Mouse (Mus musculus) ES-E14 (cell line): ENCODE results near the gene Dclre1c.

ENCODE experiments used
- CHD2 ChIP-seq: IDR thresholded peaks from 2 replicates; pipeline ENCODE4 v1.6.1; 2014; ENCODE audit warnings: mild to moderate bottlenecking, low read depth, low read length, inconsistent platforms
- HCFC1 ChIP-seq: IDR thresholded peaks from 2 replicates; pipeline ENCODE4 v1.6.1; 2012; ENCODE audit warnings: low read length, inconsistent platforms, borderline replicate concordance; ENCODE audit not compliant: insufficient read depth
- MAFK ChIP-seq: IDR thresholded peaks from 2 replicates; pipeline ENCODE4 v1.6.1; 2014; ENCODE audit warnings: mild to moderate bottlenecking, low read depth, low read length, inconsistent platforms; ENCODE audit not compliant: insufficient read depth

DNA sequence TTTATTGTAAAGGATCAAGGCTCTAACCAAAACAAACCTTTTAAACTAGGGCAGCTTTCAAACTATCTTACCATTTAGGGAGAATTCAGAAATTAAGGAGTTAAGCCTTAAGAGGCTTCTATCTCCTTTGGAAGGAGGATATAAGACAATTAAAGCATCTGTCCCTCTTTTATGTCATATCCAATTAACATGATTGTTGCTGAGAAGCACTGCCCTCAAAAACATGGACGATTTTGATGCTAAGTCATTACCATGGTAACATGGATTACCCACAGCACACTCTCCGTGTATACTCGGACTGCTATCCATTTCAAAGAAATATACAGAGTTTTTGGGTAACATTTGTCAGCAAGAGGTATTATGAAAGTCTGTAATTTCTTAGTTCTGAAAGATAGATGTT lies 65.9 kb downstream of the Dclre1c start:
- no peak for TF ChIP-seq HCFC1
- no peak for TF ChIP-seq CHD2
- TF ChIP-seq MAFK: no peak
